Mouse (Mus musculus) T-helper 2 cell (primary cell): ENCODE results near the gene Taok3.

Experiments used
- in situ Hi-C: fragments of 300-600 bp; cut with MboI, MseI; formaldehyde crosslinking; loops from one replicate; pipeline ENCODE4 v1.15.1; 2025; ENCODE audit warnings: high pct_unique_total_duplicates

Taok3 gene

DNA sequence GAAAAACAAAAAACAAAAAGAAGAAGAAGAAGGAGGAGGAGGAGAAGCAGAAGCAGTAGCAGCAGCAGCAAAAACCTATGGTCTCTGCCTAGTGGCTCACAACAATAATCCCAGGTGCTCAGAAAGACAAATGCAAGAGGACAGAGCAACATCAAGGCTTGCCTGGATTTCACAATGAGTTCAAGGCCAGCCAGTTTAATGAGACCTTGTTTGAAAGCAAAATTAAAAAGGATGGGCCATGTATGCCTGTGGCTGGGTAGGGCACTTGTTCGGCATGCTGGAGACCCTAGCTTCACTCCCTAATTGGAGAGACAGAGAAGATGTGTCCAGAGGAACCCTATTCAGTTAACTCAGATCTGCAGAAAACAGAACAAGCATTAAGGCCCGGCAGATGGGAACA, 2.7 kb upstream of the Taok3 start:
- in situ Hi-C loops, result loop anchor here (5.0 kb wide), 1 partner anchor 40 kb away; no protein-coding TSS in a partner anchor

DNA sequence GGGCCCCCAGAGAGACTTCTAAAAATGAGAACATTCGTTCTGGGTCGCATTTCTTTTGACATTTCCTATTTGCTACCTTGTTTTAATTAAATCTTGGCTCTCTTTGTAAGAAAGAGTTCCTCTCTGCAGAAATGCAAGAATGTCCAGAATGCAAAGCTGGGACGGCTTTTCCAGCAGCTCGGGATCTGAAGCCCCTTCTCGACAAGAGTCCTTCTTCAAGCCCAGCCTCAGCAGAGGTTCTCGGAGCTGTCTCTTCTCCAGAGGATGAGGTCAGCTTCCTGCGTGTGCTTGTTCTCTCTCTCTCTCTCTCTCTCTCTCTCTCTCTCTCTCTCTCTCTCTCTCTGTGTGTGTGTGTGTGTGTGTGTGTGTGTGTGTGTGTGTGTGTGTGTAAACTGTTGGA, 2.2 kb upstream of the Taok3 start:
- in situ Hi-C loops, result loop anchor here (5.0 kb wide), 1 partner anchor 40 kb away; no protein-coding TSS in a partner anchor

DNA sequence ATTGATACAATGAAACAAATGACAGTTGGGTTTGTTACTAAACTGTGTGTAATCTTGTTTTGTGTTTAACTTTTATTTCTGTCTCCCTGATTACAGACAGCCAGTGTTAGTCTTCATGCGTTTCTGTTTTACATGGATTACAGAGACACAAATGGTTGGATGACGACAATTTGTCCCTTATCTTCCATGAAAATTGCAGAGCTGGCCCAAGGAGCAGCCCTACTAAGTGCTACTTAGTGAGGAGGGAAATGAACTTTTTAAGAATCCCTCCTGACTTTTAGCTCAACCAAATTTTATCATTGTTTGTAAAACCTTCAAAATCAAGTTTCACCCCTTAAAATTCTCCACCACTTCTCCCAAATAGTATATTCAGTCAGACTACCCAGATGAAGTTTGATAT, 1.7 kb upstream of the Taok3 start:
- in situ Hi-C loops, result loop anchor here (5.0 kb wide), 1 partner anchor 39 kb away; no protein-coding TSS in a partner anchor

DNA sequence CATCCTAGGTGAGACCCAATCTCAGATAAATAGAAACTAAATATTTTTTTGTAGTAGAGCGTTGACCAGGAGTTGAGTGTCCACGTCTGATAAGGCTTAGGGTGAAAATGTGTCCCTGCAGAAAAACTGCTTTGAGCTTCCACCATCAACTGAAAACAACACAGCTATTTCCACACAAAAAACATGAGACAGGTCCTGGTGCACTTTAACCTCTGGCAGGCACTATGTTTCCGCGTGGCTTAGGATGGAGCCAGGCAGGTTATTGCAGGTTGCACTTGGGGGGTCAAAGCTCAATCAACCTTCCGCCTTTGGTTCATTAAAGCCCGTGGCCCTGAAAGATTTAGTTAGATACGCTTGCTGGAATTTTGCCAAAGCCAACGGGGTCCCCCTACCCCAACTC, 1.1 kb upstream of the Taok3 start:
- in situ Hi-C loops, result loop anchor here (5.0 kb wide), 1 partner anchor 38 kb away; no protein-coding TSS in a partner anchor

DNA sequence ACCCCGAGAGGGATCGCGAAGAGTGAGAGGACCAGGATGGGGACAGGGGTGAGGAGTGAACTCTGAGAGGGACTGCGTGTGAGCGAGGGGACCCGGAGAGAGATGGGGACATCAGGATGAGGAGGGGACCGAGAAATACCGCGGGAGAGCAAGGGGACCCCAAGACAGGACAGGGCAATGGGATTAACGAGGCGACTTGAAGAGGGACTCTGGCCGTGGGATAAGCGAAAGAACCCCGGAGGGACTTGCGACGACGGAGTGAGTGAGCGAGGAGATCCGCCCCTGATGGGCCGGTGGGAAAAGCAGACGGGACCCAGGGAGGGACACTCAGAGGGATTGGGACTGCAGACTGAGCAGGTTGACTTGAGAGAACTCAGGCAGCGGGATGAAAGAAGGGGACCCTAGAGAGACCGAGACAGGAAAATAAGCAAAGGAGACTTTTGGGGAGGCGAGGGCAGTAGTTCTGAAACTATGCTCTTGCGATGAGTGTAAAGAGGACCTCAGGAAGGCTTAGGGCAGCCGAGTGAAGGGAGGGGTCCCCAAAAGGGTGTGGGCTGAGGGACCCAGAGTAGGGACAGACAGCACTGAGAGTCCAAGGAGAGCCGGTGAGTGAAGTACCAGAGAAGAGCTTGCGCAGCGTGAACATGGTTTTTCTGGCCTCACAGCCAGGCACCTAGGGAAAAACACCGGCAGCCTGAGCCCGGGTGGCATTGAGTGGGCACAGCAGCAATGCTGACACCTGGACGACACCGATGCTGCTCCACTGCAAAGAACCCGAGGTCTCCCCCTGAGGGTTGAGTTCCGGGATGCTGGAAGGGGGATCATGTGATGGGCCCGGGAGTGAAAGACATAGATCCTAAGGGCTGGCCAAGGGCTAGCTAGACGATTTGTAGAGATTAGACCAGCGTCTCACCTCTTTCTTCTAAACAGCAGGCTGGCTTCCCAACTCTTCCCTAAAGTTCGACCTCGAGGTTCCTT, 849 bp downstream of the Taok3 start:
- in situ Hi-C loops, result loop anchor here (10.0 kb wide), 1 partner anchor 164 kb away; the partner anchor contains the start of gene Pebp1

DNA sequence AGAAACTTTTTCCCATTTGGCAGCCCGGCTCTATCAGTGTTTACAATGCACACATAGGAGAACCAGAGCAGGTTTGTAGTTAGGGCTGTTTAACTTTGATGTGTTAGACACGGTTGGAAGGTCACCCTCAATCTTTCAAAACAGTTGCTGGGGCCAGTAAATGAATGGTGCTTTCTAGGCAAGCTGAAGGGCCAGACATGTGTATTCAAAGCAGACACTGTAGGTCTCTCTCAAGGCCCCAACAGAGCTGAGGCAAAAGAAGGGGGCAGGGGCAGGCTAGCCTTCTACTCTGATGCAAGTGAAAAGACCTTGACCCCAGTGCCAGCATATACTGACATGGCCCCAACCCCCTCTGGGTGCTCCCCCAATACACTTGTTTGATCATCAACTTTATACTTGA, 1.7 kb downstream of the Taok3 start:
- in situ Hi-C loops, result loop anchor here (10.0 kb wide), 1 partner anchor 163 kb away; the partner anchor contains the start of gene Pebp1

DNA sequence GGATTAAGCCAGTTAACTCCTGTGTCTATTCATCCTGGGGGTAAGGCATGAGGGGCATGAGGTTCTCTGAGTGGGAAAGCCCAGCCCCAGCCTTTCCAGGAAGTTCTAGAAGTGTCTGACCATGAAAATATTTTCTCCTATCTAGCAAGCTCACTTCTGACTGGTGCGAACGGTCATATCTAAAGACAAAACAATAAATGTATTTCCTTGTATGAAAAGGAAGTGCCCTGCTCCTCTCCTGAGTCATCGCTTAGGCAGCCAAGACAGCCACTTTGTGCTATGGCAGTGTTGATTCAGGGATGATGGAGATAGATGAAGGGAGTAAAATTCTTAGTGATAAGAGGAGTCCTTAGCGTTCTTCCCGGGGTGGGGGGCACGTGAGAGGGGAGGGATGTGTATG, 3.2 kb downstream of the Taok3 start:
- in situ Hi-C loops, result loop anchor here (10.0 kb wide), 1 partner anchor 162 kb away; the partner anchor contains the start of gene Pebp1

DNA sequence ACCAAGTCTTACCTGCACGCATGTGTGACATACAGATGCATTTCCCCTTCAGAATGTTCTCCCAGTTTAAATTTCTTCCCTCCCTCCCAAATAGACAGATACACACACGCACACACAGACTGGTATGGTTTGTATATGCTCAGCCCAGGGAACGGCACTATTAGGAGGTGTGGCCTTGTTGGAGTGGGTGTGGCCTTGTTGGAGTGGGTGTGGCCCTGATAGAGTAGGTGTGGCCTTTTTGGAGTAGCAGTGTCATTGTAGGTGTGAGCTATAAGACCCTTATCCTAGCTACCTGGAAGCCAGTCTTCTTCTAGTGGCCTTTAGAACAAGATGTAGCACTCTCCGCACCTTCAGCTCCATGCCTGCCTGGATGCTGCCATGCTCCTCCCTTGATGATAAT, 3.9 kb downstream of the Taok3 start:
- in situ Hi-C loops, result loop anchor here (10.0 kb wide), 1 partner anchor 161 kb away; the partner anchor contains the start of gene Pebp1

DNA sequence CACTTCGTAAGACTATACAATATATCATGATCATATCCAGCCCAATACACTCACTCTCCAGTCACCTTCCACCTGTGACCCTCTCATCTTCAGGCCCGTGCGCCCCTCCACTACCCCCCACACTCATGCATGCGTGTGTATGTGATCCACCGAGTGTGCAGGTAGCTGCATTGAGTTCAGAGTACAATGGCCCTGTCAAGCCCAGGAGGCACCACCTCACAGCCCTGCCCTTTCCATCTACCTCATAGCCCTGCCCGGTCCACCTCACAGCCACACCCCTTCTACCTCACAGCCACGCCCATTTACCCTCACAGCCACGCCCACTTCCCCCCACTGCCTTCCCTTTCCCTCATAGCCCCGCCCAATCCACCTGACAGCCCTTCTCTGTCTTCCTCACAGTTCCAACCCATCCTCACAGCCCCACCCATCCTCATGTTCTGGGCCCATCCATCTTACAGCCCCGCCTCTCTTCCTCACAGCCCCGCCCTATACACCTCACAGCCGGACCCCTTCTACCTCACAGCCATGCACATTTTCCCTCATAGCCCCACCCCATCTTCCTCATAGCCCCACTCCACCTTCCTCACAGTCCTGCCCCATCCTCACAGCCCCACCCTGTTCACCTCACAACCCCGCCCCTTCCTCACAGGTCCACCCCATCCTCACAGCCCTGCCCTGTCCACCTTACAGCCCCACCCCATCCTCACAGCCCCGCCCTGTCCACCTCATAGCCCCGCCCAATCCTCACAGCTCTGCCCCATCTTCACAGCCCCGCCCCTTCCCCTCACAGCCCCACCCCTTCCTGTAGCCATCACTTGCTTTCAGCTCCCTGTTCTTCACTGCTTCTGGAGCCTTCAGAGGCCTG, 5.8 kb downstream of the Taok3 start:
- in situ Hi-C loops, result loop anchor here (10.0 kb wide), 1 partner anchor 159 kb away; the partner anchor contains the start of gene Pebp1

DNA sequence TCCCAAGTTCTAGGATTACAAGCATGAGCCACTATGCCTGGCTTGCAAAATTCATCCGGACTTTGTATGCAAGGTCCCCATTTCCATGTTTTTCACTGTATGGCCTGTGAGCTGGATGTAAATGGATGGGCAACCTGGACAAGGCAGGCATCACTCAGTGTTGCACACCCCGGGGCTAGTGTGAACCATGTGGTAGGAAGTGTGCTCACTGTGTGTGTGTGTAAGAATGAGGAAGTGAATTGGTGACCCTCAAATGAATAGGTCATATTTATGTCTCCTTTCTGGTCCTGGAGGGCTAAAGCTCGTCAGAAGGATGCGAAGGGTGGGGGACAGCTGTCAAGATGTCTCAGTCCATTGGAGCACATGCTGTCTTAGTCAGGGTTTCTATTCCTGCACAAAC, 7.1 kb downstream of the Taok3 start:
- in situ Hi-C loops, result loop anchor here (10.0 kb wide), 1 partner anchor 158 kb away; the partner anchor contains the start of gene Pebp1

DNA sequence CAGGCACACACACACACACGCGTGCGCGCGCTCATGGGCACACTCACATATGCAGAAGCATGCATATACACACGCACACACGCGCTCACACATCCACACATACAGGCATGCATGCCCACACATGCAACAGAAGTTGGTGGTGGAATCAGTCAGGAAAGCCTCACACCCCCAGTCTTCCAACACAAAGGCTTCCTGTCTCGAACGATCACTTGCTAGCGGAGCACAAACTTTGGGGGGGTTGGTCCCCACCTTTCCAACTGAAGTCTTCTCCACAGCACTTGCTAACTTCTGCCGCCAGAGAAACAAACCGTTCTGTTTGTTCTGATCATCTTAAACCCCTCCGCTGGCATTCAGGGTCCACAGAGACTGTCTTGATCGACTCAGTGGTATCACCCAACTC, 10.8 kb downstream of the Taok3 start:
- in situ Hi-C loops, result no loop called here

DNA sequence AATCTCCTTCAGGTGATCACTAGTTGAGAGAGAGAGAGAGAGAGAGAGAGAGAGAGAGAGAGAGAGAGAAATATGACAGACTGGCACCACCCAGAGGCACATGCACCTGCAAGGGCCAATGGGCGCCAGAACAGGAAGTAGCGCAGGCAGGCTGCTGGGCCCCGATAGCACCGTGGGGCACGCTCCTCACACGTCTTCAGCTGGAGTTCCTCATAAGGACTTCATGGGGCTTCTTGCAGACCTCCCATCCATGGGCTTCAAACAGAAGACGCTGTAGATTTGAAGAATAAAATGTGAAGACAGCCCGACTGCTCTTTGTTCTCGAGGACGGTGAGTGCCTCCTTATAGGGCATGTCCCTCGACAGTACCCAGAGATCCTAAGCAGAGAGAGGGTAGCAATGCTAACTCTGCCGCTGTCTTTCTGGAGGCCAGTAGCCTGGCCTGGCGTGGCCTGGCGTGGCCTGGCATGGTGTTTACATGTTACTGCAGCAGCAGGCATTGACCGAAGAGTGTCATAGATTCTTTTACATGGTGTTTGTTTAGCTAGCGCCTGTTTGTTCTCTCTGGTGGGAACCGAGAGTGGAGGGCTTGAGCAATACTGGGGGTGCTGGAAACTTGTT, 13.6 kb downstream of the Taok3 start:
- in situ Hi-C loops, result no loop called here

DNA sequence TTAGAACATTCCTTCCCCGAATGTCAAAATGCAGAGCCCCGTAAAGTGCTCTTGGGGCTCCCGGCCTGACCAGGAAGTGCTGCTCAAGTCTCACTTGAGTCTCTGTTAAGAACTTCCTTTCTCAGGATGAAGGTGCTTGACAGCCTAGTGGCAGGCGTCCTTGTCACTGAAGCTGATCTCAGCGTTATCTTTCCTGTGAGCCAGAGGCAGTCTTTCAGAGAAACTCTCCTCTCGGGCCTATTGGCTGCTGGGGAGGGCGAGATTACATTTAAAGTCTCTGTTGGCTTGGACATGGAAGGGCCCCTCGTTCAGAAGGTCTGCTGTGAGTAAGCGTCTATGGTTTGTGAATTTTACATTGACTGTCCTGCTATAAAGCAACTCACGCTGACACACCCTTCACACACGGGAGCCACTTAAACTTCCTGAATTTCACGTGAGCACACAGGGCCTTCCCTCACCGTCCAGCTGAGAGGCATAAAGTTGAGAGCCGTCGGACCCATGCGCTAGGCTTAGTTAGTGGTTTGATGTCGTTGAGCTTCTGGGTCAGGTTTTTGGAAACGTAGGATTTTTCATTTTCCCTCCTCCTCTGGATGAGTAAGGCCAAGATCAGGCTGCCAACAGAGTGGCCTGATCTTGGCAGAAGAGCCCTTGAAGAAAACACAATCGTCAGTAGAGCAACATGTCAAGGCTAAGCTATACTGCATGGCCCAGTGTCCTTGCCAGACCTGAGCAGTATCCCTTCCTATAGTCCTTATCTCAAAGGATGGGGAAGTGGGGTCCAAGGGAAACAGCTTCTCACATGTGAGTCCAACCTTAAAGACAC, 14.3 kb downstream of the Taok3 start:
- in situ Hi-C loops, result no loop called here

DNA sequence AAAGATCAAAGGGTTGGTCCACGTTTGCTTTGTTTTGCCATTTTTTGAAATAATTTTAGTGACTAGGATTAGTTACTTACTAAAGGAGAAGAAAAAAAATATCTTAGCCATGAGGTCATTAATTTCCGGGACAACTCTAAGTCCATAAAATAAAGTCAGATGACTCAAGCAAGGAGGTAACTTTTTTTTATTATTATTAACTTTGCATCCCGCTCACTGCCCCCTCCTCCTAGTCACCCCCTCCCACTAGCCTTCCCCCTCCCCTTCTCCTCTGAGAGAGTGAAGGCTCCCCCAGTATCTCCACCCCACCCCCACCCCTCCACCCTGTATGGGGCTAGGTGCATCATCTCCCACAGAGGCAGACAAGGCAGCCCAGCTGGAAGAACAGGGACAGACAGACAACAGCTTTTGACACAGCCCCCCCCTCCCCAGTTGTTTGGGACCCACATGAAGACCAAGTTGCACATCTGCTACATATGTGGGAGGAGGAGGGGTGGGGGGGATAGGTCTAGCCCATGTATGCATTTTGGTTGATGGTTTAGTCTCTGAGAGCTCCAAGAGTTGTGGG, 15.0 kb downstream of the Taok3 start:
- in situ Hi-C loops, result no loop called here

DNA sequence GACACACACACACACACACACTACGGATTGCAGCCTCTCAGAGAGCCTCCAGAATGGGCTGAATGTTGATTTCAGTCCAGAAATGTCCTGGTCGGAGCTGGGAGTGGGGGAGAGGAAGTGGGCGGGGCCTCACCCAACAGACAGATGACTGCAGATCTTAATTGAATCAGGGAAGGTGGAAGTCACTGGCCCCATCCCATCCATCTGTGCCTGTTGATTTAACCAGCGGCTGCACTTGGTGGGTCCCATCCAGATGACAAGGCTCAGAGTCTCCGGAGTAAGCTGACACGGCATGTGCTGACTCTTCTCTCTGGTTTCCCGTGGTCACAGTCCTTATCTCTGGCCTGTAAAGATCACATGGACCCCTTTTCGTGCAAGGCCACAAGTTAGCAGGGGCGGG, 15.9 kb downstream of the Taok3 start:
- in situ Hi-C loops, result no loop called here

DNA sequence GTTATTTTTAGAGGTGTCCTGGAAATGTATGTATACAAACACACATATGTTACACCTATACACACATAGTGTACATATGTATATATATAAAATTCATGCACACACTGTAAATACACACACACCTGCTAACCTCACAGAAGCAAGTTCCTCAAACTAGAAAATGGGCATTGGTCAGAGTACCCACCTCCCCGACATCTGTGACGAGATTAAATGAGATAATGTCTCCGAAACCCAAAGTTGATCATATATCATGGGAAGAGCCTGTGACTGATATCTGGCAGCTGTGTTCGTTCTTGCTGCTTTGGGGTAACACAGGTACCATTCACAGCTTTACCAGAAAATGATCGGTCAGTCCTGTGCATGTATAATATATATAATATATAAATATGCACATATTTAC, 16.6 kb downstream of the Taok3 start:
- in situ Hi-C loops, result no loop called here

DNA sequence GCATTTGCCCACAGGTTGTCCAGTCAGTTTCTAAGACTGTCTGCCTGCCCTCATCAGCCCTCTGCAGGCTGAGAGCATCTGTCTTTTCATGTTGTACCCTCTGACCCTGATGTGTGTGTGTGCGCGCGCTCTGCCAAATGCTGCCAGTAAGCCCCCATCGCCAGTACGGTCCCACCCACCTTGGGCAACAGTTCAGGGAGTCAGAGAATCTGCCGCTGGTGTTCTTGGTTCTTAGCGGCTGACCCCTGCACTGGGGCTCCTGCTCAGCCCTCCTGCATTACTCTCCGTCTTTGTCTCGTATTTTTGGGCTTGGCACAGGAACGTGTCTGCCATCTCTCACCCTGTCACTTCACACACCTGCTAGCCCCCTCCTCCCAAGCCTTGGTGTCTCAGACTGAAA, 17.1 kb downstream of the Taok3 start:
- in situ Hi-C loops, result no loop called here

DNA sequence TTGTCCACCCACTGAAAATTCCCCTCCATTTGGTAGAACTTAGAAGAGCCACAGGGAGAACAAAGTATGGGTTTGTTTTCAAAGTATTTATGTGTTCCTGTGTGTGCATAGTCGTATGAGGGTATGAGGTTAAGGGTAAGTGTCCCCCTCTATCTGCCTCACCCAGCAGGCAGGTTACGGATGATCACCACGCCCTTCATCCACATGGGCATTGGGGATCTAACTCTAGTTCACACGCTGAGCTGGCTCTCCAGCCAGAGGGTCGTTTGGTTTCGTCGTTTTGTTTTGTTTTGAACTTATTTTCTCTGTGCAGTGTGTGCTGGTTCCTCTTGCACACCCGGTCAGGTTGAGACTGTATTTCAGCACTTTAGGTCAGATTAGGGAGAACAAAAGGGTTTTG, 17.7 kb downstream of the Taok3 start:
- in situ Hi-C loops, result no loop called here

DNA sequence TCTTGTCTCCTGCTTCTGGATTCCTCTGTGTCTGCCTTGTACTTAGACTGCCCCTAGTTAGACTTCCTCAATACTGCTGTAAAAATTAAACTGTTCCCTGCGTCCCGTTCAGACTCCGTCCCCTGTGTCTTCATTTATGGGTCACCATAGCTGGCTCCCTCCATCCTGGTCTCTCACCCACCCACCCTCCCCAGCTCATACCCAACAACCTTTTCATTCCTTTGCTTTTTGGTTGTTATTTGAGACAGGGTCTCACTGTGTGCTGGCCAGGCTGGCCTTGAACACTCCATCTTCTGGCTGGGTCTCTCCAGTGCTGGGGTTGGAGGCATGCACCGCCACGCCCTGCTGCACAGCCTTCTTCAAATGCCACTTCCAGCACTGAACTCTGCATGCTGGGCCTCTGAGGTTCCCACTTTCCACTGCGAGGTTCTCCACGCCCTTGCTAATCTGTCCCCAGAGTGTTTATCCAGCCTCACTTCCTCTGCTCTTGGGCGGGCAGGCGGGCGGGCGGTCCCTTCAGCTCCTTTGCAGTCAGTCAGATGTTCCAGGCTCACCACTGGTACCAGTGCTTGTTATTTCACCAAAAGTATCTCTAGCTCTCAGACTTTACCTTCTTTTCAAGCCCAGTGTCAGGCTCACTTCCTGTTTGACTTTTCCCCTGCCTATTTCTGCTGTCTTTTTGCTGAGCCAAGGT, 18.5 kb downstream of the Taok3 start:
- in situ Hi-C loops, result no loop called here

DNA sequence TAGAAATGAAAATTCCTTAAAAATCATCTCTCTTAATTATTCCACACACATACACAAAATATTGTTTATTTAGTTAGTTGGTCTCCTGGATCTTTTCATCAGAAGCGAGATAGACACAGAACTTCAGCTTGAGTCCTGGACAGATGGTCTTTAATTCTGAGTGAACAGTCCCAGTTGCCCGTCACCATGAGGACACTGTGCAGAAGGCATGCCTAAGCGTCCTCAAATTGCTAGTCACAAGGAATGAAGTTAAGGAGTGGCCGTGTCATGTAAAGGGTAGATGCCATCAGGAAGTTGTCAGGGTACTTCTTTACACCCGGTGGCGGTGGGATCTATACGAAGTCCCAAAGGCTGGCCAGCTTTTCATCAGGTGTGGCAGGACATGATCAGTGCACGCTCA, 19.9 kb downstream of the Taok3 start:
- in situ Hi-C loops, result no loop called here
